Mouse (Mus musculus) liver, postnatal 0 days (tissue): Measurements from ENCODE around the gene Timp2. TPM values are rescaled to one million over a fixed set of nuclear protein-coding genes. Genes with fewer than 3 reads are reported as not detected.
A peak's percentile ranks its signal among the peaks of the same experiment; 100 is the strongest.

Experiments used
- ATAC-seq: fragments of 200-750 bp; cut with Nextera tagmentation; 2 replicates; pipeline ENCODE4 v1.8.0; 2017; ENCODE audit warnings: mild to moderate bottlenecking, moderate library complexity
- DNase-seq: peaks from one replicate; pipeline ENCODE4 v3.0.0-alpha.2; 2016
- H3K27ac ChIP-seq: fragments of 300-500 bp; sonication (generic); 2 replicates; pipeline ENCODE4 v1.5.1; 2014; ENCODE audit warnings: antibody characterized with exemption, moderate library complexity, mild to moderate bottlenecking, low read depth
- H3K27me3 ChIP-seq: fragments of 300-500 bp; sonication (generic); 2 replicates; pipeline ENCODE4 v1.6.1; 2014; ENCODE audit warnings: low read length, control low read depth, mixed read lengths; ENCODE audit not compliant: insufficient read depth
- H3K36me3 ChIP-seq: fragments of 300-500 bp; sonication (generic); replicated peaks from 2 replicates; pipeline ENCODE4 v1.6.1; 2014; ENCODE audit warnings: mild to moderate bottlenecking, control low read depth, low read length, moderate library complexity, mixed read lengths; ENCODE audit not compliant: insufficient read depth
- H3K4me1 ChIP-seq: fragments of 300-500 bp; sonication (generic); 2 replicates; pipeline ENCODE4 v1.6.1; 2014; ENCODE audit warnings: antibody characterized with exemption, mild to moderate bottlenecking, control low read depth; ENCODE audit not compliant: insufficient read depth
- H3K4me2 ChIP-seq: fragments of 300-500 bp; sonication (generic); 2 replicates; pipeline ENCODE4 v1.6.1; 2014; ENCODE audit warnings: low read depth, mild to moderate bottlenecking, low read length, moderate library complexity, mixed read lengths
- H3K4me3 ChIP-seq: fragments of 300-500 bp; sonication (generic); 2 replicates; pipeline ENCODE4 v1.5.1; 2014; ENCODE audit warnings: low read depth, low read length
- H3K9ac ChIP-seq: fragments of 300-500 bp; sonication (generic); replicated peaks from 2 replicates; pipeline ENCODE4 v1.6.1; 2014; ENCODE audit warnings: mild to moderate bottlenecking, moderate library complexity
- H3K9me3 ChIP-seq: fragments of 300-500 bp; sonication (generic); 2 replicates; pipeline ENCODE4 v1.6.1; 2016; ENCODE audit warnings: mild to moderate bottlenecking, control low read depth, low read length, mixed read lengths
- CTCF ChIP-seq: sonication (generic); IDR thresholded peaks from 2 replicates; pipeline ENCODE4 v1.5.1; 2016; ENCODE audit warnings: antibody characterized with exemption, low read depth
- EP300 ChIP-seq: IDR thresholded peaks from 2 replicates; pipeline ENCODE4 v1.6.1; 2016; ENCODE audit warnings: antibody characterized with exemption, low read depth, mild to moderate bottlenecking
- WGBS: fragments of 180-500 bp; shearing (Covaris S2); extraction: QIAGEN DNeasy Blood & Tissue Kit; methylation state at CpG from one replicate; pipeline ENCODE4 v1.1.7; 2014; ENCODE audit not compliant: insufficient replicate concordance; 5-methylcytosine and 5-hydroxymethylcytosine counted together
- polyA plus RNA-seq: library from polyadenylated mRNA; unstranded; fragments of >200 nt; fragmentation: Nextera tagmentation; extraction: Ambion mirVana; gene quantifications from 2 replicates; pipeline ENCODE4 v1.2.1, GENCODE M21; 2015

Gene Timp2
- polyA plus RNA-seq, 1 experiment from 2014 or later = 8.4 TPM

DNA sequence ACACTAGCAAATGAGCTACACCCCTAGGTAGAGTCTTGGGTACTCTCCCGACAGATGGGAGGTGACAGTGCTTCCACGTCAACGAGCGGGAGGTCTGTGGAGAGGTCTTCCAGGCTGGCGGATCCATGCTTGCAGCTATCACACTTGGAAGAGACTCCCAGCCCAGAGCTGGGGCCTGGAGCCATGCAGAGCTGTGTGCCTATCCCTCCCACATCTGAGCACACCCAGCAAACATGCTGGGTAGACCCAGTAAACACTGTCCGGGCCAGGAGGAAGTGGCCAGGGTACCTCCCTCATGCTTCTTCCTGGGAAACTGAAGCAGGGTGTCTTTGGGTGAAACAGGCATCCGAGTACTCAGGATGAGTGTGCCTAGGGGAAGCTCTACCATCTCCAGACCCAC is 5.0 kb upstream of the Timp2 start:
- no peak overlapping the region for H3K4me2 ChIP-seq
- peaks cover 8% of the 10 kb centered on the region for H3K27me3 ChIP-seq
- TF ChIP-seq EP300 (no peak), CTCF (no peak)
- H3K4me1 ChIP-seq = peaks cover 9% of the 10 kb centered on the region
- ATAC-seq = no peak
- no peak for DNase-seq
- H3K4me3 ChIP-seq = no peak overlapping the region
- H3K27ac ChIP-seq = no peak overlapping the region
- H3K9me3 ChIP-seq = no peaks in the 10 kb centered on the region
- no peak overlapping the region for H3K9ac ChIP-seq
- 62% methylated on average over 7 of the region's 7 CpGs for WGBS
- no peaks in the 10 kb centered on the region for H3K36me3 ChIP-seq

DNA sequence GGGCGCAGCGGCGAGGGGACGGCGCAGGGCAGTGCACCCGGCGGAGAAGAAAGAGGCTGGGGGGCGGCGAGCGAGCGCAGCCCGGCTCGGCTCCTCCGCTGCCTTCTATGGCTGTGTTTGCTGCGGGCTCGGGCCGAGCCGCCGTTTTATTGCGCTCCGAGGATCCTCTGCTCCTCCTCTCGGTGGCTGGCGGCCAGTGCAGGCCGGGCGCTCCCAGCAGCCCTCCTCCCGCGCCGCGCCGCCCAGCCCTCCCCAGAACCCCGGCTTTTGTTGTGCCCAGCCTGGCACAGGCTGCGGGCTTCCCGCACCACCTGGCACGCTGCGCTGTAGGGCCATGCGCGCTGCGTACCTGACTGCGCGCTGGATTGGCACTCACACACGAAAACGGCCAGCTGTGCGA is 335 bp downstream of the Timp2 start:
- 1% methylated on average over 20 of the region's 43 CpGs for WGBS
- peak; percentile 77 for DNase-seq

DNA sequence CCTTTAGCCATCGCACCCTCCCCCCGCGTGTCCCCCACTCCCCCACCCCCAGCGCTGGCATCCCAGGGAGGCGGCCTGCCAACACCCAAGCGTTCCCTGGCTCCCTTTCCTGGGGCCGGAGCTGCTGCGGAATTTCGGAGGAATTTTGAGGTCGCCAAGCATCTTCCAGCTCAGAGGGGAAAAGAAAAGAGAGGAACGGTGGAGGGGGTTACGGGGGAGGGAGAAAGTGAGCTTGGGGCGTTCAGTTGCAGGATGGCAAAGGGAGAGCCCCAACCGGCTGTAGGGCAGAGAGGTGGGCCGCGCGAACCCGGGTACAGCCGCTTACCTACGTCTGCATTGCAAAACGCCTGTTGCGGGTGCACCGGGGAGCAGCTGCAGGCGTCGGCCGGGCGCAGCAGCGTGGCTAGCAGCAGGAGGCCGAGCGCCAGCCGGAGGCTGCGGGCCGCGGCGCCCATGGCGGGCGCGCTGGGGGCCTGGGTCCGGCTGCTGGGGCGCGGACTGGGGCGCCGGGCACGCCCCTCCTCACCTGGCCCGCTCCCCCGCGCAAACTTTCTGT is 826 bp downstream of the Timp2 start:
- Histone ChIP-seq H3K4me3 (peak overlapping the region; percentile 63), H3K9me3 (no peaks in the 10 kb centered on the region), H3K9ac (peak overlapping the region; percentile 68), H3K27ac (no peak overlapping the region; the same call in 1 of the 2 replicates), H3K4me1 (peaks cover 15% of the 10 kb centered on the region), H3K27me3 (peaks cover 26% of the 10 kb centered on the region), H3K4me2 (peak overlapping the region; percentile 84), H3K36me3 (no peaks in the 10 kb centered on the region)
- ATAC-seq (peak; percentile 28; the same call in 1 of the 2 replicates), DNase-seq (peak; percentile 27)
- TF ChIP-seq EP300 (no peak), CTCF (no peak)
- 1% methylated on average over 37 of the region's 47 CpGs for WGBS

More for the DNA sequence above, 335 bp downstream of the Timp2 start:
- Histone ChIP-seq H3K27me3 (peaks cover 26% of the 10 kb centered on the region), H3K36me3 (no peaks in the 10 kb centered on the region), H3K4me1 (peaks cover 15% of the 10 kb centered on the region), H3K27ac (0 out of 2 replicates have a peak overlapping the region, but pooled peaks have one; percentile 4), H3K4me2 (peak overlapping the region; percentile 84), H3K9me3 (no peaks in the 10 kb centered on the region), H3K4me3 (peak overlapping the region; percentile 63), H3K9ac (peak overlapping the region; percentile 68)
- peak; percentile 84 for ATAC-seq
- peak; percentile 69 for TF ChIP-seq CTCF
- TF ChIP-seq EP300 = no peak

DNA sequence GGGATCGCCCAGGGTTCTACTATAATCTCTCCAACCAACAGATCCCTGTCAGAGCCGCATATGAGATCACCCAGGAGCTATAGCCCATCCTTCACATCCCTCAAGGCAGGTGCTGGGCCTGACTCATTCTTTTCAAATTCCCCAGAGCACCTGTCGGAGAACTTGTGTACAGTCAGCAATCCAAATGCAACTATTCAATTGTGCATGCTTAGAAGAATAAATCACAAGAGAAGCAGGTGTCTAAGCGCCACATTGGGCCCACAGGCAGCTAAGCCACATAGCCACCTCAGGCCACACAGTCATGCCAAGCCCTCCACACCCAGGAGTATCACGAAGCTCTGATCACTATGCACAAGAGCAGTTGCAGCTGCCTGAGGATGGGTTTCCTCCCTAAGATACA is 6.0 kb downstream of the Timp2 start:
- peaks cover 21% of the 10 kb centered on the region for H3K4me1 ChIP-seq
- no peak overlapping the region for H3K4me2 ChIP-seq
- WGBS = 76% methylated on average over 5 of the region's 5 CpGs
- no peaks in the 10 kb centered on the region for H3K36me3 ChIP-seq
- TF ChIP-seq EP300 (no peak), CTCF (no peak)
- no peak overlapping the region for H3K9ac ChIP-seq
- no peaks in the 10 kb centered on the region for H3K9me3 ChIP-seq
- DNase-seq = no peak
- H3K27ac ChIP-seq = peak overlapping the region; percentile 74; the same call in 1 of the 2 replicates
- H3K4me3 ChIP-seq = no peak overlapping the region
- ATAC-seq = no peak
- peaks cover 14% of the 10 kb centered on the region for H3K27me3 ChIP-seq

DNA sequence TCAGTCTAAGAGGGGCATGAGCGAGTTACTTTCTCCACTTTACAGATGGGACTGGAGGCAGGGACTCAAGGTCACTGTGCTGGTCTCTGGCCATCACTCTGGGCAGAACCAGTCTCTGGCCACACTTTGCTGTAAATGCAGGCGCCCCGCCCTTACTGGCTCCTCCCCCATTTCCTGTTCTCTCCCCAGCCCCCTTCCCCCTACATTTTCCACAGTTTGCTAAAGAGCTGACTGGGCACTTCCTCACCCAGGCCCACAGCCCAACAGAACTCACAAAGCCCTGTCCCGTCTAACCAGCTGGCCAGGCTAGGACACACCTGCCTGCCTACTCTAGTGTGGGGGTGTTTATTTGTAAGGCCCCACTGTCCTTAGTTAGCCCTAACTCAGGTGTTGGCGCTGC is 6.7 kb downstream of the Timp2 start:
- peak; percentile 69 for DNase-seq
- H3K9ac ChIP-seq = no peak overlapping the region

DNA sequence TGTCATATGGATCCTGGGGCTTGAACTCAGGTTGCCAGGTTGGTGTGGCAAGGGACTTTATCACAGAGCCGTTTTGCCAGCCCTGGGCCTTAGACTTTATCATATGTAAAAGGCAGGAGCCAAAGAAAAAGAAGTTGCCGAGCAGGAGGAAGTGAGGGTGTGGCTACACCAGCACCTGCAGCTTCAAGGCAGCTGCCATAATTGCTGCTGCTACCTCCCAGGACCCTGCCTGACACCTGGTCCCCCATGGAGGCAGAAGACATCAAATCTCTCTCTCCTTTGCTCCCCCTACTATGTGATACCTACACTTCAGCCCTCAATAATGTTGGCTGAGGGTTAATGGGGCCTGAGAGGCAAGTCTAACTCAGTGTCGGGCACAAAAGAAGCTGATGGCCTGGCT is 7.1 kb downstream of the Timp2 start:
- H3K27ac ChIP-seq = peak overlapping the region; percentile 74
- no peak for DNase-seq
- ATAC-seq = no peak

More for the DNA sequence above, 6.7 kb downstream of the Timp2 start:
- peak overlapping the region; percentile 74 for H3K27ac ChIP-seq
- TF ChIP-seq EP300 (no peak), CTCF (no peak)
- peaks cover 20% of the 10 kb centered on the region for H3K4me1 ChIP-seq
- H3K36me3 ChIP-seq = no peaks in the 10 kb centered on the region
- H3K9me3 ChIP-seq = no peaks in the 10 kb centered on the region
- H3K4me3 ChIP-seq = no peak overlapping the region
- H3K27me3 ChIP-seq = peaks cover 9% of the 10 kb centered on the region
- WGBS = 20% methylated on average over 5 of the region's 5 CpGs
- peak; percentile 59; the same call in 1 of the 2 replicates for ATAC-seq
- H3K4me2 ChIP-seq = peak overlapping the region; percentile 32

More for the DNA sequence above, 7.1 kb downstream of the Timp2 start:
- H3K4me2 ChIP-seq = peak overlapping the region; percentile 32
- TF ChIP-seq EP300 = no peak
- TF ChIP-seq CTCF = no peak
- WGBS = 16% methylated on average over 3 of the region's 3 CpGs
- H3K4me1 ChIP-seq = peaks cover 20% of the 10 kb centered on the region
- no peaks in the 10 kb centered on the region for H3K36me3 ChIP-seq
- no peak overlapping the region for H3K4me3 ChIP-seq
- 0 out of 2 replicates have a peak overlapping the region, but pooled peaks have one; percentile 7 for H3K9ac ChIP-seq
- H3K9me3 ChIP-seq = no peaks in the 10 kb centered on the region
- peaks cover 4% of the 10 kb centered on the region for H3K27me3 ChIP-seq
